Mouse (Mus musculus) A20 (cell line): ENCODE results near the gene Smyd2.

Experiments used
- DNase-seq: peaks from one replicate; pipeline ENCODE4 v3.0.0-alpha.2; 2011; ENCODE audit warnings: low read depth, low spot score

Smyd2 gene

GRCm38 (mm10) chr1:189917126-189917500 lies 5.0 kb downstream of the Smyd2 start:
- peak; percentile 54 for DNase-seq

GRCm38 (mm10) chr1:189916422-189917125 lies 5.6 kb downstream of the Smyd2 start:
- DNase-seq, result no peak

- DNase-seq, result no peak
Measured at GRCm38 (mm10) chr1:189913093-189913760, 8.9 kb downstream of the Smyd2 start.

GRCm38 (mm10) chr1:189910685-189911345 lies 11.3 kb downstream of the Smyd2 start:
- DNase-seq, result no peak

- no peak for DNase-seq
Measured at GRCm38 (mm10) chr1:189903169-189903568, 19.0 kb downstream of the Smyd2 start.

GRCm38 (mm10) chr1:189902413-189902812 lies 19.8 kb downstream of the Smyd2 start:
- no peak for DNase-seq

- no peak for DNase-seq
Measured at GRCm38 (mm10) chr1:189899526-189899925, 22.6 kb downstream of the Smyd2 start.

GRCm38 (mm10) chr1:189898708-189899107 lies 23.5 kb downstream of the Smyd2 start:
- DNase-seq, result no peak

- DNase-seq, result no peak
Measured at GRCm38 (mm10) chr1:189897861-189898260, 24.3 kb downstream of the Smyd2 start.

GRCm38 (mm10) chr1:189894191-189894590 lies 28.0 kb downstream of the Smyd2 start:
- no peak for DNase-seq

- DNase-seq, result no peak
Measured at GRCm38 (mm10) chr1:189888749-189889148, 33.4 kb downstream of the Smyd2 start.

- peak; percentile 68 for DNase-seq
Measured at GRCm38 (mm10) chr1:189887518-189887917, 34.6 kb downstream of the Smyd2 start.

GRCm38 (mm10) chr1:189885975-189886374 lies 36.2 kb downstream of the Smyd2 start:
- no peak for DNase-seq

GRCm38 (mm10) chr1:189884951-189885350 lies 37.2 kb downstream of the Smyd2 start:
- no peak for DNase-seq

- peak; percentile 55 for DNase-seq
Measured at GRCm38 (mm10) chr1:189883531-189884170, 38.5 kb downstream of the Smyd2 start.

GRCm38 (mm10) chr1:189882886-189883285 lies 39.3 kb downstream of the Smyd2 start:
- peak; percentile 53 for DNase-seq

GRCm38 (mm10) chr1:189880745-189881144 lies 41.4 kb downstream of the Smyd2 start:
- DNase-seq, result no peak

- DNase-seq, result no peak
Measured at GRCm38 (mm10) chr1:189879965-189880364, 42.2 kb downstream of the Smyd2 start.

GRCm38 (mm10) chr1:189879212-189879611 lies 43.0 kb downstream of the Smyd2 start:
- no peak for DNase-seq

GRCm38 (mm10) chr1:189876162-189876561 lies 46.0 kb downstream of the Smyd2 start:
- DNase-seq, result no peak

GRCm38 (mm10) chr1:189875439-189875861 lies 46.7 kb downstream of the Smyd2 start:
- DNase-seq, result no peak

GRCm38 (mm10) chr1:189873591-189873990 lies 48.6 kb downstream of the Smyd2 start:
- no peak for DNase-seq
